Mouse (Mus musculus): ENCODE measurements around the gene Kcnab1. TPM values are rescaled to one million over a fixed set of nuclear protein-coding genes. Genes with fewer than 3 reads are reported as not detected.

The Kcnab1 gene
- 0.33 and 0.35 TPM in 2 replicates for polyA plus RNA-seq (2012; rRNA removed)

DNA sequence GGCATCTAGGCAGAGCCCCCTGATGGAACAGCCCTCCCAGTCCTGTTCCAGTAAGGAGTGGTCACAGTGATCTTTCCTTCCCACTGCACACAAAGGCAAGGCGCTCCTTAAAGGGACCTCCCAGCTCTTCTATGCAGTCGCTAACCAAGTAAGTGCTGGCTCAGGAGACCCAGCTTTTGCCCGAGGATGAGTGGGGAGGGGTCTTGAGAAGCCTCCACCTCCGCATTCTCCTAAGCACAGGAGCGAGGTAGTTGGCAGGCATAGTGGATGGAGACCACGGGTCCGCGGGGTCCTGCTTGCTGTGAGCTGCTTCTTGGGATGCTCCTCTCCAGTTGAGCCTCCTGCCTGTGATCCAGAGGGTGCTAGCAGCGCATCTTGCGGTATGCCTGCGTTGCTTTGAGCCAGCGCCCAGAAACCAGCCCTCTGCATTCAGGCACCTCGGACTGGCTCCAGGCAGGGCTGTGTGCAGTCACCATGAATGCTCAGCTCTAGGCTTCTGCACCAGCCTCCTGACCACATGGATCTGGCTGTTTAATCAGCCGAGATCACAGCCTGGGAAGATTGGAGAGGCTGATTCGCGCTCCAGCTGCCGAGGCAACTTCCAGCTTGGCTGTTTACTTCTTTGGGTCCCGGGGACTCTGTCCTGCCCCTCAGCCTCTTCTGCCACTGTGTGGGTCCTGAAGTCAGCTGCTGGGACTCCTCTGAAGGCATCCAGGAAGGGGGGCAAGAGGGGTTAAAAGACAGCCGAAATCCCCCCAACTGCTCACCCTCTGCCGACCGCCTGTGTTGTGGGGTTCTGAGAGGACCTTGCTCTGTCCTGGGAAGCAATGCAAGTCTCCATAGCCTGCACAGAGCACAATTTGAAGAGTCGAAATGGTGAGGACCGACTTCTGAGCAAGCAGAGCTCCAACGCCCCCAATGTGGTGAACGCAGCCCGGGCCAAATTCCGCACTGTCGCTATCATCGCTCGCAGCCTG lies at the start of gene Kcnab1:
TSS of gene Kcnab1 (plus strand) at position 440 of the 977 bp plus-strand sequence.
- whole genome bisulfite sequencing: 3% methylated on average over 30 of the region's 30 CpGs
- DNase-seq (ENCODE audit: low read depth, low spot score): no peak

DNA sequence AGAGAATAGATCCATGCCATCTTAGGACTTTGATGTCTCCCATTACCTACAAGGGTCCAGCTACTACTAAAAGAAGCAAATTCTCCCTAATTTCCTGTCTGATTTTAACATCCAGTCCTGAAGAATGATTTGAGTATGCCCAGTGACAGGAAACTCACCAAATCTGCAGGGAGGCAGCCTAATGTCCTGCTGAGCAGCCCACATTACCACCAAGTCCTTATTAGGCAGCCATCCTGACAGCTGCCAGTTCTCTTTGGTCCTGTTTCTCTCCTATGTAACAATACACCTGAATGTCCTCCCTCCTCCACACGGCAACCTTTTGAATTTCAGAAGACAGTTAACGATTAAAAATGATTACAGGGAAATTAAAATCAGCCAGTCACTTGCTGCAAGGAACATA lies 20.9 kb upstream of the Kcnab1 start:
- WGBS: 85% methylated on average over 2 of the region's 2 CpGs
- no peak for DNase-seq (ENCODE audit: low read depth, low spot score)

DNA sequence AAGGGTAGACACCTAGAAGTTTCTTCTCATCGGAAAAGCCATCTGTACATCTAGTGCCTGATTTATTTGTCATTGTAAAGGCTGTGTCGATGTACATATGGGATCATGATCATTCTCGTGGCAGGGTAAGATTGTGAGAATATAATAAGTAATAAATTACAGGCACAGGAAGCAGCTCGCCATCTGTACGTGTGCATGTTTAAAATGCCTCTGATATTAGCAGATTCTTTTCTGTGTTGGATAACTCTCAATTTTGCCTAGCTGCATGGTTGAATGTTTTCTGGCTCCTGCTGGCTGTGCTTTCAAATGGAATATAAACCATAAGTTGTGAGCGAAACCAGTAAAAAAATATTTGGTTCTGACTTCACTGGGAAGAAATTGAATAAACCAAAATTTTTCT lies 5.1 kb upstream of the Kcnab1 start:
- 57% methylated on average over 6 of the region's 6 CpGs for WGBS

DNA sequence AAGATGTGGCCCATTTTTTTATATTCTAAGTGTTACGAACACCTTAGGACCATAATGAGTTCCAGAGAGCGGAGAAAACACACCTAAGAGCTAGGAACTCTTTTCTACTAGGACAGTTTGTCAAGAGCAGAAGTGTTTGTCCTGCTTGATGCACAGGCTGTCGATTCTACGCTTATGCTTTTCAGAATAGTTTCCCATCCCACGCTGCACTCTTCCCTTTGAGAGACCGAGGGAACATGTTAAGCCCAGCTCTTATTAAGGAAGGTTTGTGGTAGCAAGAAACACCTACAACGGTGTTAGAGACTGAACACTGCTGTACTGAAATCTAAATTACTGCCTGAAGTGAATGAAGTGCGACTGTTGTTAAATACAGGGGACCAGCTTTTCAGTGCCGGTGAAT lies 1.0 kb downstream of the Kcnab1 start:
- 45% methylated on average over 9 of the region's 9 CpGs for WGBS
- DNase-seq (ENCODE audit: low read depth, low spot score): no peak

More for the DNA sequence above, 5.1 kb upstream of the Kcnab1 start:
- DNase-seq (ENCODE audit: low read depth, low spot score): no peak

DNA sequence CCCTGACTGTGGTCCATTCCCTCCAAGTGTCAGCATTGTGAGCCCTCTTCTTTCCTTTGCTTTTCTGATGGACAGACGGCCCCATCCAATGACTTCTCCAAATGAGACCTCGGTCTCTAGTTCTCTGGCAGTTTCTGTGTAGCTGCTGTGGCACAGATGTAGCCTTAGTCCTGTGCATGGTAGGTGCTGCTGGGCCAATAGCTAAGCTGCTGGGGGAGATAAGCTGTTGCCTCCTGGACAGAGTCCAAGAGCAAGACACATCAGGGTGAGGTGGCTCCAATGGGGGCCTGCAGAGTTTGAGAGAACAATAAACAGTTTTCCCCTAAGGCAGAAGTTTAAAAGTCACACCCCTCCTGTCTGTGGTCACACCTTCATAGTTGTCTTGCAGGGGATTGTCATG lies 2.0 kb downstream of the Kcnab1 start:
- WGBS: 70% methylated on average over 2 of the region's 2 CpGs
- no peak for DNase-seq (ENCODE audit: low read depth, low spot score)

DNA sequence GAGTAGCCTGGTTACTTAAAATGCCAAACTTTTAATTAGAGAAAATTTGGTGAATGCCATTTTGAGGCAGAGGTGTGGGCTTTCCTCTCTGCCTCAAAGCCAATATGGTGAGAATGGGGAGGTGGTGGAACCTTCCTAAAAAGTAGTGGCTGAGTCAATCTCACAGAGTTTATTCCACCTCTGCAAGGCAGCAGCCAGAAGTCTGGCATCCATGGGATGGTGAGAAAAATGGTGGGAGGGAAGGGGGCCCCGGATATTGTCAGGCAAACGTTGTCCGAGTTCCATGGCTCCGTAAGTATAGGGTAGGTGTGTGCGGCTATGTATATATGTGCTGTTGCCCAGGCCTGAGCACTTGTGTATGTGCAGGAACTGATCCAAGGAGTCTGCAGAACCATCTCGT lies 6.0 kb downstream of the Kcnab1 start:
- WGBS: 90% methylated on average over 6 of the region's 6 CpGs
- DNase-seq (ENCODE audit: low read depth, low spot score): no peak

DNA sequence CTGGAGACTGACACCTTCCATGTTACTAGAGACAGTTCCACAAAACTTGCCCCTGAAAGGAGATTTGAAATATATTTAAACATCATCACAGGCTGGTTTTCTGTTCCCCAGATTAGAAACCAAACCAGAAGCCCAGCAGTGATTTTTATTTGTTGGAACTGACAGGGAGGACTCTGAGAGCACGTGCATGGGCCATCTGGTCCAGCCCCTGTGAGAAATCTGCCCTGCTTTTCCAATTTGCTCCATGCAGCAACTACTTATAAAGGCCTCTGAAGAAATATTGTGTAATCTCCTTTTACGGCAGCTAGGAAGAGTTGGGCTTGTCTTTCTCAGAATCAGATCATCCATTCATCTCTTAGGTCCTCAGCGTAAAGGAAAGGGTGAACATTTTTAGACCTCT lies 7.8 kb downstream of the Kcnab1 start:
- DNase-seq (ENCODE audit: low read depth, low spot score): no peak
- 67% methylated on average over 3 of the region's 3 CpGs for WGBS

DNA sequence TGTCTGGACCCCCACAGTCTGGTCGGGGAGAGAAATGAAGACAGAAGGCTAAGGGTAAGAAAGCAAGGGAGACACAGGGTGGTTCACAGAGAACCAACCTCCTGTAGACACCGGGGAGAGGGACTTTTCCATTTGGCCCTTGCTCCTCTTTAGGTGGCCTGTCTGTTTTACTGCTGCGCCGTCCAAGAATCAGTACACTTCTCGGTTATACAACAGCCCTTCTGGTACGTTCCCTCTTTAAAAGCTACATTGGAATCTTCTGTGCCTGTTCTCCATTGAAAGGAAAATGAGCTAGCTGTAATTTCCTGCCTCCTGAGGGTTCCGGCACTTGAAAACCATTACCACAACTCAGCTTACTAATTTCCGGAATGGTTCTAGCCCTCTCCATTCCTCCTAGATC lies 8.2 kb downstream of the Kcnab1 start:
- DNase-seq (ENCODE audit: low read depth, low spot score): no peak
- WGBS: 83% methylated on average over 8 of the region's 8 CpGs

DNA sequence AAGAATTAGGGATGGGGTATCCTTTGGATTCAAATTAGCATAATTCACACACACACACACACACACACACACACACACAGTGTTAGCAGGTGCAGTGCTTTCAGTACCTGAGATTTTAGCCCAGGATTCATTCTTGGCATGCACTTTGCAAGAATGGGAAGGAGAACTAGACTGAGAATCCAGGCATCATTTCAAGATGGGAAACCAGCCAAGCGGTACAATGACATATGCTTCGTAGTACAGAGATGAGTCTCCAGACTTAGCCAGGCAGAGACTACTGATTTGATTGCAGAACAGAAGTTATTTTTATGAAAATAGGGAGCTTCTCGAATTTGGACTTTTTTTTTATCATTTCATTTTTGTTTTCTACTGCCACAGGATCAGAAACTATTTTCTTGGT lies 15.8 kb downstream of the Kcnab1 start:
- DNase-seq (ENCODE audit: low read depth, low spot score): no peak
- WGBS: 63% methylated on average over 3 of the region's 3 CpGs

DNA sequence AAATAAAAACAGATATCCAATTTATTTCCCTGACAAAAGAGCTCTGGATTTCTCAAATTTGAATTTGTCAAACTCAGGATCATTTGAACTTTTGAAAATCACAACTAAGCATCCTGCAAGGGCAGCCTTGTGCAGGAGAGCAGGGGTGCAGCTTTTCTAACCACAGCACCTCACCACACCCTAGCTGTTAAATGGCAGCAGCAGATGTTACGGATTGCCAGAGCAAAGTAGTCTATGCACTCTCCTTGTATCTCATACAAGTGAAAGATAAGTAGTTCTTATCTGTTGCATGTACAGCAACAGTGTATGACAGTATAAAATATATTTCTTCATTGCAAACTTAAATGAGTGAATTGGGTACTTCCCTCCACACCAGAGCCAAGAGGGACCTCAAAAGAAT lies 20.4 kb downstream of the Kcnab1 start:
- 72% methylated on average over 1 of the region's 1 CpGs for WGBS
- no peak for DNase-seq (ENCODE audit: low read depth, low spot score)

DNA sequence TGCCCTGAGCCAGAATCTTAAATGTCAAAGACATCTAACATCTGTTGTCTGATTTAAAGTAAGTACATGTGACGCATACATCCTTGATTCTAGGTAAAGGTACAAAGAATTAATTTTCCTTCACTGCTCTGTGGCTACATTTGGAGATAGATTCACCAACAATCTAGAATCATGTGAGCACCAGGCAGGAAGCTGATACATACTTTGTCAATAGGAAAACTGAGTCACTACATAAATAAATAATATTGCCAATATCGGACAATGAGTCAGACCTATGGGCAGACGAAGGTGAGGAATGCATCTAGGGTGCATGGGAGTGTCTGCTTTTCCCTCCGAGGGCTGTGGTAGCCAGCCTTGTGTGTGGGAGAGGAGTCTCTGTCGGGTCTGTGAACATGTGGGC lies 25.7 kb downstream of the Kcnab1 start:
- 66% methylated on average over 5 of the region's 5 CpGs for WGBS
- DNase-seq (ENCODE audit: low read depth, low spot score): no peak

DNA sequence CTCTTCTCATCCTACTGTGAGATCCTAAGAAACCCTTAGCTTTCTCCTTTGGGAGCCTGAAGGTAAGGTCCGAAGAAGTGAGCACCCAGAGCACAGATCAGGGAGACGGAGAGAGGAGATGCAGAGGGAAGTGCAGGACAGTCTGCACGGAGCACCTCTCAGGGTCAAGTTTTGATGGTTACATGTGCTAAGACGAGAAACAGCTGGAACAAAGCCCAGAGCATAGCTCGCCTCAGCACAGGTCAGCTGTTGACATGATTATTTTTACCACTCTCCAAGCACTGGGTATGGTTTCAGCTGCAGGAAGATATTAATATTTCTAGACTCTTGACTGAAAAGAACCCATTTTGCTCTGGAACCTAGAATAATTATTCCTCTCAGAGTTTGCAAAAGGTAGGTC lies 27.7 kb downstream of the Kcnab1 start:
- DNase-seq (ENCODE audit: low read depth, low spot score): no peak
- WGBS: 73% methylated on average over 5 of the region's 5 CpGs

DNA sequence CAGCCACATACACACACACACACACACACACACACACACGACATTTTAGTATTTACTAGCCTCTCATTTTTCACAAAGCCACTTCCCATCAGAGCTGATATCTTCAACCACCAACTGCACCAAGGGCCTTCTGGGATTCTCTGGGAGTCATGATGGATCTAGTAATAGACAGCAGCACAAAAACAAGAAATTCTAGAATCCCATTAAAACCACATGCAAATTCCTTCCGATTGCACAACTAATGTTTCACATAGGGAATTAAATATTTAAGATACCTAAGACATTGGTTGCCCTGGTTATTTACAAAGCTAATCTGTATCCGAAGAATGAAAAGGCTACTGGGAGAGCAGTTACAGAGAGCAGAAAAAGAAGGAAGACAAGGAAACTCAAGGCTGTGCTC lies 29.6 kb downstream of the Kcnab1 start:
- DNase-seq (ENCODE audit: low read depth, low spot score): no peak
- 73% methylated on average over 3 of the region's 3 CpGs for WGBS

DNA sequence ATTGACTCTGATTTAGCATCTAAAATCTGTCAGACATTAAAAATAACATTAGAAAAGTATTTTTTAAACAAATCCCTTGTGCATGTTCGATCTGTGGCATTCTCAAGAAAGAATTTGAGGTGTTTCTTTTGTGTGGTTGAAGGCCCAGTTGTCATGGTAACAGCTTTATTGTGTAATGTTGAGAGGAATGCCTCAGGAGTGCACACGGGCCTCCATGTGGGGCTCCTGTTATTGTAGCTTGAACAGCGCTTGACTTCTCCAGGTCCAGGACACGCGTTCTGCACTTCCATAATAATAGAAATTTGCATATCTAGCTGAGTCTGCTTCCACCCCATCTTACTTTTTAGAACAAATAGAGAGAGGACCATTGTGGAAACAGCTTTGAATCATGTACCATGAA lies 36.0 kb downstream of the Kcnab1 start:
- 65% methylated on average over 5 of the region's 5 CpGs for WGBS
- no peak for DNase-seq (ENCODE audit: low read depth, low spot score)

DNA sequence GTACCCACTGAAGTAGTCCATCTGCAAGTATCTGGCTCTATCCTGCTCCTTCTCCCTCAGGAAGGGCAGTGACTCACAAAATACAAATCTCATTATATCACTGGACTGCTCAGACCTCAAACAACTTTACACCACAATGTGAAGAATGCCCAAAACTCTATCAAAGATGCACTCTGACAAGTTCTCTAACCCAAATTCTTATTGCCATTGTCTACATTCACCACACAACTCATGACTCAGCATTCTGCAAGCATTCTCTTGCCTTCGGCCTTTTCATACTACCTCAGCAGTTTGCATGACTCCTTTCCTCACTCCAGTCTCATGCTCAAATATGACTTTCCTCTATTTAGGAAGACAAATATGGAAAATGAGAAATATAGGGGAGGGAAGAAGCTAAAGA lies 42.6 kb downstream of the Kcnab1 start:
- no peak for DNase-seq (ENCODE audit: low read depth, low spot score)
- WGBS: 73% methylated on average over 1 of the region's 1 CpGs

DNA sequence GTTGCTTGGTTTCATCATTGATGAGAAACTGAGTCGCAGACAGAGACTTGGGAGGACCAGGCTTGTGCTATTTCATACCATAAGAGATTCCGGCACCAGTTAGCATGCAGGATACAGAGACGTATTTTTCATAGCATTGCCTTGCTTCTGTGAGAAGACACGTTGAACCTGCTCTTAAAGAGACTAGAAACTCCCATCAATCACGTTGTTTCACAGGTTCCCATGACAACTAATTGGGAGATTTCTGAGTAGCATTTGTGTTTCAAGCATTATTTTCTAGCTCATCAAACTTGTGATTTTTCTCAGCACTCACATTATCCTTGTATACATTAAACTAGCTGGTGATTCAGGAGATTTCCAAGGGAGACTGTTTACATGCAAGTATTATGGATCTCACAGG lies 63.8 kb downstream of the Kcnab1 start:
- 75% methylated on average over 5 of the region's 5 CpGs for WGBS
- no peak for DNase-seq (ENCODE audit: low read depth, low spot score)

DNA sequence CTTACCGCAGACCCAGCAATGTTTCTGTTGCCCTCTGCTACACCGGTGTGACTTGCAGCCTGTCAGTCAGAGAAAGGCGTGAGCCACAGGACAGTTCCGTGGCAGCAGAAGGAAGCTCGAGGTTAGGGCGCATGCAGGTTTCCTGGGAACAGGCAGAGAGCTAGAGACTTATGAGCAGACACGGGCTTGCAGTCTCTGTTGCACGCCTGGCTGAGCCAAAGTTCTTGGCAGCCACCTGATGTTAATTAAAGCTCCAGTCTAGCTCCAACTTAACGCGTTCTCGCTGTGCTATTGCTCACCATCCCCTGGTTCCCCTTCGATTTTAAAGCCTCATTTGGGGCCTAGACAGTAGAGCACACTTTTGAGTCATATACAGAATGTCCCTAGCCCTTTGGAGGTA lies 65.4 kb downstream of the Kcnab1 start:
- WGBS: 77% methylated on average over 12 of the region's 12 CpGs

DNA sequence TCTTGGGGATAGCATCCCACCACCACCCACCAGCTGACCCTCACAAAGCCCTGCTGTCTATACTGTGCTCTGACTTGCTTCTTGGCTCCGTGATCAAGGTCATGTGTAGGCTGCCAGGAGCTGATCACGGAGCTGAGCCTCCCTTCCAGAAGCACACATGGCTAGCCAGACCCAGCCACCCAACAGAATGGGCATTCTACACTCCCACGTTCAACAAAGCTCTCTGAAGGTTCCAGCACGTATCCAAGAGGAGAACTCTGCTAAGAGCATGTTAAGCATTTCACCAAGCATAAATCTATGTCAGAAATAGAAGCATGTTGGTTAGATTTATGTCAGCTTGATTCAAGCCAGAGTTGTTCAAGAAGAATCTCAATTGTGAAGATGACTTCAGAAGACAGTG lies 66.6 kb downstream of the Kcnab1 start:
- WGBS: 69% methylated on average over 4 of the region's 4 CpGs
- no peak for DNase-seq (ENCODE audit: low read depth, low spot score)

More for the DNA sequence above, 65.4 kb downstream of the Kcnab1 start:
- DNase-seq (ENCODE audit: low read depth, low spot score): no peak

DNA sequence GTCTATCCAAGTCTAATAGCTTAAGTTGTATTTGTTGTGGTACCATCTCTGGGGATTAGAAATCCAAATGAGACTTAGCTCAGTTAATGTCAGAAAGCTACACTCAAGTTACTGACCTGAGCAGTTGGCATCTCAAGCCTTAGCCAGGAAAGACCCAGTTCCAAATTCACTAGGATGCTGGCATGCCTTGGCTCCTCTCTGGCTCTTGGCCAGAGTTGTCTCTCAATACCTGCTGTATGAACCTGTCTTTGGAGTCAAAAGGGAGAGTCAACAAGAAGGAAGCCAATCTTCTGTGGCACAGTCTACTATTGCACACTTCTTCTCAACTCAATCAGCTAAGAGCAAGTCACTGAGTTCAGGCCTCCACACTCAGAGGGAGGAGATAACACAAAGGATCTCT lies 67.7 kb downstream of the Kcnab1 start:
- DNase-seq (ENCODE audit: low read depth, low spot score): no peak

DNA sequence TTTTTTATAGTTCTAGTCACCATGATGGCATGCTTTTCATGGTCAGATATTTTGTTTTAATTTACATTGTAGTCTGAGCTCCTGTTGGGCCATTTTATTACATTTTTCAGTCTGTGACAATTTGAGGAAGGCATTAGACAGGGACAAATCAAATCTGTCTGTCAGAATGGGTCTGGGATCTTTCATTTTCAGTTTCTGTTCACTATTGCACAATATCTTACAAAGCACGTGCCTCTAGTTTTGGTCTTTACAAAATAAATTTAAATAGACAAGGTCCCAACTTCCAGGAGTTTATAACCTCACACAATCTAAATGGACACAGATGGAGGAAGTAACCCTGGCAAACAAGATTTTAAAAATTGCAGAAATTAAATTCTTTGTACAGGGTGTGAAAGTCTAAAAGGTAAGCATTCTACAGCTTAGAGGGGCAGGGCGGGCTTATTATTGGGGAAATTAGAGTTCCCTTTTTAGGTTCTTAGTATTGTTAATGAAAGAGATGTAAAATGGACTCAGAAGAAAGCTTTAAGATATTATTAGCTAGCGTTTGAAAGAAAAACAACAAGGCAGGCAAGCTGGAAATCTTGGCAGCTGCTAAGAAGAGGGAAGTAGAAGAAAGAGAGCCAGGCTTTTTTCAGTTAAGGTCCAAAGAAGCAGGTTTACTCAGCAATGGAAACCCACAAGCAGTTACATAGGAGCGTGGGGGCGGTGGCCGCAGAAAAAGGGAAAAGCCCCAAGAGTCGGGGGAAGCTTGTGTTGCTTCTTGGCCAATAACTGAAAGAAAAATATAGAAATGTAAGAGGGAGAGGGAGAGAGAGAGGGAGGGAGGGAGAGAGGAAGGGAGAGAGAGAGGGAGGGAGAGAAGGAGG lies 78.9 kb downstream of the Kcnab1 start:
- no peak for DNase-seq (ENCODE audit: low read depth, low spot score)

DNA sequence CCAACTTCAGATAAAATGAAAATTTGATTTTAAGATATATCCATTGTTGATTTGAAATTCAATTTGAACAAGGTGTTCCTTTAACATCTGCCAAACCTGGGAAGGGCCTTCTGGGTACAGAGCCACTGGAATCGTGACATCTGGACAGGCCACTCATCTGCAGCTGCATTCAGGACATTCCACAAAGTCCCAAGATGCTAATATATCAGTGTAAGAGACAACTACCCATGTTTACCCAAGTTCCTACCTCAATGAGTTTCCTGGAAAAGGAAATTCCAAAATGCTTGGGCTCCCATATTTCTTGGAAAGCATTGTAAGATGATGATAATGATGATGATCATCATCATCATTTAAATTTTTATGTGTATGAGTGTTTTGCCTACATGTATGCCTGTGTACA lies 91.4 kb downstream of the Kcnab1 start:
- DNase-seq (ENCODE audit: low read depth, low spot score): no peak
- 60% methylated on average over 1 of the region's 1 CpGs for WGBS

More for the DNA sequence above, 78.9 kb downstream of the Kcnab1 start:
- 58% methylated on average over 7 of the region's 7 CpGs for WGBS
